Mouse (Mus musculus) neural tube, embryonic 10.5 days (tissue): ENCODE data around the gene 2410015M20Rik.

Experiments used
- DNase-seq: peaks from one replicate; pipeline ENCODE4 v3.0.0-alpha.2; 2017; ENCODE audit warnings: low spot score; ENCODE audit errors: extremely low spot score

2410015M20Rik gene

GRCm38 (mm10) chr17:56572939-56573338 lies 36.6 kb downstream of the 2410015M20Rik start:
- no peak for DNase-seq

GRCm38 (mm10) chr17:56572154-56572553 lies 37.4 kb downstream of the 2410015M20Rik start:
- DNase-seq = no peak

- DNase-seq = no peak
Observed at GRCm38 (mm10) chr17:56570287-56570686, 39.3 kb downstream of the 2410015M20Rik start.

- DNase-seq = no peak
Observed at GRCm38 (mm10) chr17:56567370-56567769, 42.2 kb downstream of the 2410015M20Rik start.

- DNase-seq = no peak
Observed at GRCm38 (mm10) chr17:56566918-56567317, 42.7 kb downstream of the 2410015M20Rik start.

GRCm38 (mm10) chr17:56566293-56566692 lies 43.3 kb downstream of the 2410015M20Rik start:
- no peak for DNase-seq

- DNase-seq = no peak
Observed at GRCm38 (mm10) chr17:56561866-56562265, 47.7 kb downstream of the 2410015M20Rik start.

- no peak for DNase-seq
Observed at GRCm38 (mm10) chr17:56560131-56560530, 49.4 kb downstream of the 2410015M20Rik start.

GRCm38 (mm10) chr17:56559386-56559785 lies 50.2 kb downstream of the 2410015M20Rik start:
- DNase-seq = no peak

- DNase-seq = peak; percentile 76
Observed at GRCm38 (mm10) chr17:56558448-56558847, 51.1 kb downstream of the 2410015M20Rik start.
